27 mouse cellular contexts compared by ENCODE assay signal in the genomic region with DNA sequence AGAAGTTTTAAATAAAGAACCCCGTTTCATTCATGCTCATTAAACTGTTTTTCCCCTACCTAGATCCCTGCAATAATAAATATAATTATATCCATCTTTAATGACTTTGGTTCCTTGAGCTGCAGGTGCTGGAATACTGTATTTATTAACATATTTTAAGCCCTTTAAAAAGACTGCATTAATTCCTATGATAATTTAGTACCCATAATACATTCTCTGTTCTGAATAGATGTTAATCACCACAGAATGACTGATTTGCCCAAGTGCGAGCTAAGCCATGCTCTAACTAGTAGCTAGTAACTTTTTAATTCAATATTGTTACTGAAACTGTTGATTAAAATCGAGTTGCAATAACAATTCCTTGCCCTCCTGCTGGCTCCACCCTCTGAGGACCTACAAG.
"Had no signal": no experiment of that assay in that cellular context is flagged by ENCODE, and none has a peak within 500 bp of the region (broad histone marks: within the 10 kb centered on the region; RNA-seq: fewer than 3 reads in every experiment).

No protein-coding gene starts in this region.

- H3K27me3 ChIP-seq: heart, embryonic 13.5 days; heart, embryonic 15.5 days; hindbrain, embryonic 13.5 days; hindbrain, embryonic 15.5 days; limb, embryonic 12.5 days; liver, embryonic 13.5 days; liver, embryonic 15.5 days had no signal

- H3K4me2 ChIP-seq: heart, embryonic 11.5 days; heart, embryonic 13.5 days; heart, embryonic 15.5 days; hindbrain, embryonic 13.5 days; hindbrain, embryonic 15.5 days; limb, embryonic 12.5 days; liver, embryonic 11.5 days; liver, embryonic 13.5 days; liver, embryonic 15.5 days had no signal

- H3K4me3 ChIP-seq: heart, adult 2 months; heart, embryonic 13.5 days; heart, embryonic 15.5 days; hindbrain, embryonic 13.5 days; hindbrain, embryonic 15.5 days; layer of hippocampus, adult 2 months; left cerebral cortex, adult 2 months; limb, embryonic 10.5 days; limb, embryonic 12.5 days; liver, embryonic 13.5 days; liver, embryonic 15.5 days had no signal

- H3K4me1 ChIP-seq: heart, embryonic 15.5 days; liver, embryonic 13.5 days; liver, embryonic 15.5 days had no signal

- H3K9ac ChIP-seq: heart, embryonic 13.5 days; heart, embryonic 15.5 days; hindbrain, embryonic 13.5 days; hindbrain, embryonic 15.5 days; limb, embryonic 12.5 days; liver, embryonic 13.5 days; liver, embryonic 15.5 days; liver, postnatal 0 days had no signal

- H3K27ac ChIP-seq: heart, adult 2 months; heart, embryonic 13.5 days; heart, embryonic 15.5 days; hindbrain, embryonic 13.5 days; hindbrain, embryonic 15.5 days; hindbrain, postnatal 0 days; layer of hippocampus, adult 2 months; left cerebral cortex, adult 2 months; limb, embryonic 10.5 days; limb, embryonic 12.5 days; liver, embryonic 13.5 days; liver, embryonic 15.5 days had no signal

- ATAC-seq: hindbrain, postnatal 0 days; intestine, embryonic 16.5 days; liver, postnatal 0 days had no signal

- DNase-seq: gastrocnemius, postnatal 14 days; gastrocnemius, postnatal 36 days; heart, adult 2 months; heart, postnatal 14 days; heart, postnatal 36 days; kidney, adult 11 months; kidney, adult 2 months; kidney, adult 9 months; kidney, postnatal 10 days; kidney, postnatal 25 days; kidney, postnatal 4 days; liver; liver, embryonic 13.5 days; liver, postnatal 0 days had no signal

- H3K36me3 ChIP-seq: heart, embryonic 13.5 days; heart, embryonic 15.5 days; hindbrain, embryonic 13.5 days; hindbrain, embryonic 15.5 days; limb, embryonic 10.5 days; limb, embryonic 12.5 days; liver, embryonic 13.5 days; liver, embryonic 15.5 days had no signal

- H3K9me3 ChIP-seq: heart, embryonic 13.5 days; heart, embryonic 15.5 days; hindbrain, embryonic 13.5 days; hindbrain, embryonic 15.5 days; limb, embryonic 10.5 days; limb, embryonic 12.5 days; liver, embryonic 13.5 days; liver, embryonic 15.5 days had no signal
